Mouse (Mus musculus): Measurements from ENCODE around the gene Arhgap32. TPM values are rescaled to one million over a fixed set of nuclear protein-coding genes. Genes with fewer than 3 reads are reported as not detected.

Gene Arhgap32
- total RNA-seq, 2 experiments from 2014 or later = 12.7 to 13.8 TPM

GRCm38 (mm10) chr9:32315999-32316398 lies 200.1 kb downstream of the Arhgap32 start:
- intact Hi-C loops (cut with DNase I; ENCODE audit: low total_unique reads) = no loop called here

More at GRCm38 (mm10) chr9:32315999-32316398, 200.1 kb downstream of the Arhgap32 start:
- no peak for DNase-seq

Small RNA genes lying within 50 kb of the gene (microRNA-seq; reads per million reads assigned to microRNA genes)
- 0 reads per million in 2 experiments for gene Gm44453

Other genes with a start within 250 kb of the Arhgap32 start
- gene Barx2, start 202.7 kb upstream of the Arhgap32 start, total RNA-seq (2021) = 10 to 100 TPM; 12.7 to 15.3 TPM
- gene Kcnj5, start 228.2 kb downstream of the Arhgap32 start, total RNA-seq (2021) = not detected

Data from gastrocnemius, postnatal 14 days (tissue).